Mouse (Mus musculus): ENCODE results near the gene Hes1. TPM values are rescaled to one million over a fixed set of nuclear protein-coding genes. Genes with fewer than 3 reads are reported as not detected.

Hes1 gene
- polyA plus RNA-seq, 1 experiment from 2014 or later, result 29.1 TPM

DNA sequence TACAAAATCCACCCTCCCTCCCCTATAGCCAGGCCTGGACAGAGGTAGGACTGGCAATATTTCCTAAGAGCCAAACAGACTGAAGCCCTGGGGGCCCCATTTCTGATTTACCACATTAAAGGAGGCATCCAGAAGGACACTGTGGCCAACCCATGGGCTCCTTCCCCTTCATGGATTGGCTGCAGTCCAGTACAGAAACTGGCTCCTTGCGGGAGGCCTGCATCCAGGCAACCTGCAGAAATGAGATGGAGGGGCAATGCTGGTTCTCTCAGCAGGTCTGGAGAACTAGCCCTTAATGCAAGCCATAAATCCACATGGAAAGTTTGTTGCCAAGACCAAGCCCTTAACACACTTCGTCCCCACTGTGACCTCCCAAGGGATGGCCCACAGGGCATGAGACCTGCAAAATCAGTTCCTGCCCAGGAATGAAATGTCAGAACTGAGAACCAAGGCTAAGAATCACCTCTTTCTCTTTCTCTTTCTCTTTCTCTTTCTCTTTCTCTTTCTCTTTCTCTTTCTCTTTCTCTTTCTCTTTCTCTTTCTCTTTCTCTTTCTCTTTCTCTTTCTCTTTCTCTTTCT is 31.8 kb upstream of the Hes1 start:
- Histone ChIP-seq H3K9me3 (replicated peaks; ENCODE audit: control insufficient read depth, low read length) (no peaks in the 10 kb centered on the region), H3K27me3 (ENCODE audit: control insufficient read depth, insufficient read depth, low read length) (no peaks in the 10 kb centered on the region), H3K4me3 (ENCODE audit: low read depth, low read length) (no peak overlapping the region), H3K27ac (ENCODE audit: low read depth, low read length) (no peak overlapping the region), H3K4me1 (ENCODE audit: control insufficient read depth, insufficient read depth, low read length) (peaks cover 5% of the 10 kb centered on the region; the same call in 1 of the 2 replicates), H3K9ac (ENCODE audit: low read depth, low read length) (no peak overlapping the region), H3K4me2 (no peak overlapping the region), H3K36me3 (ENCODE audit: control insufficient read depth, insufficient read depth, low read length) (no peaks in the 10 kb centered on the region)
- WGBS (ENCODE audit: insufficient replicate concordance), result 87% methylated on average over 2 of the region's 2 CpGs
- no peak for ATAC-seq (replicated peaks; ENCODE audit: insufficient number of reproducible peaks, low FRiP score, low TSS enrichment)

DNA sequence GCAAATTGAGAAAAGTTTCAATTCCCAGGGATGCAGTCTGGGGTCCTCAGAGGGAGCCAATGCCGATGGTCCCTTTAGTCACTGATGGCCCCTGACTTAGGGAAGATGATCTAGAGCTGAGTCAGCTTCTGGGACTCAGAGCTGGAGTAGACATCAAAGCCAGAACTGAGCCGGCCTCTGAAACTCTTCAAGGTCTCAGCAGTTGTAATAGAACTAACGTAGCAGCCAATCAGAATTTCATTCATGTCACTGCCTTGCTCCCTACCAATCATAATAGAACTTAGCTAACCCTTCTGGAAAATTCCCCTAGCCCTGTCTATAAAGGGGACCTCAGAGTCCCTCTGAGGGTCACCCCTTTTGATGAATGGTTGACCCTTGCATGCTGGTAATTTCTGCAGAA is 30.8 kb upstream of the Hes1 start:
- peaks cover 5% of the 10 kb centered on the region; the same call in 1 of the 2 replicates for H3K4me1 ChIP-seq (ENCODE audit: control insufficient read depth, insufficient read depth, low read length)
- H3K9me3 ChIP-seq (replicated peaks; ENCODE audit: control insufficient read depth, low read length), result no peaks in the 10 kb centered on the region
- H3K4me2 ChIP-seq, result no peak overlapping the region
- no peak overlapping the region for H3K27ac ChIP-seq (ENCODE audit: low read depth, low read length)
- H3K36me3 ChIP-seq (ENCODE audit: control insufficient read depth, insufficient read depth, low read length), result no peaks in the 10 kb centered on the region
- no peak overlapping the region for H3K9ac ChIP-seq (ENCODE audit: low read depth, low read length)
- H3K27me3 ChIP-seq (ENCODE audit: control insufficient read depth, insufficient read depth, low read length), result no peaks in the 10 kb centered on the region
- ATAC-seq (replicated peaks; ENCODE audit: insufficient number of reproducible peaks, low FRiP score, low TSS enrichment), result no peak
- 75% methylated on average over 3 of the region's 3 CpGs for WGBS (ENCODE audit: insufficient replicate concordance)
- H3K4me3 ChIP-seq (ENCODE audit: low read depth, low read length), result no peak overlapping the region

DNA sequence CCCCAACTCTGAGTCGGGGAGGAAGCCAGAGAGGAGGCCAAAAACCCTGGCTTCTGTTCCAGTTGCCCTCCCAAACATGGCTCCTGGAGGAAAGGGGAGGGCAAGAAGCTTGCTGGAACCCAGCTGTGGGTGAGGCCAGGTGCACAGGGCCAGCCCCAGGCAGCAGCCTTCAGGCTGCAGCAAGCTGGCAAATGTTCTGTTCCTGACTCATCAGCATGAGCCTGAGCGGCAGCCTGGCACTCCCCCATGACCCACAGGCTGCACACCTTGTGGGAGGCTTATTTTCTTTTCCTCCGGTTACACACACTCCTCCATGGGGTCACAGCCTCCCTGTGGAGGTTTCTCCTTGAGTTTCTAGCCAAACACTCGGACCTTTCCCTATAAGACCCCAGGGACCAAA is 30.2 kb upstream of the Hes1 start:
- Histone ChIP-seq H3K27me3 (ENCODE audit: control insufficient read depth, insufficient read depth, low read length) (no peaks in the 10 kb centered on the region), H3K9ac (ENCODE audit: low read depth, low read length) (no peak overlapping the region), H3K4me2 (no peak overlapping the region), H3K27ac (ENCODE audit: low read depth, low read length) (no peak overlapping the region), H3K4me1 (ENCODE audit: control insufficient read depth, insufficient read depth, low read length) (peaks cover 5% of the 10 kb centered on the region; the same call in 1 of the 2 replicates), H3K36me3 (ENCODE audit: control insufficient read depth, insufficient read depth, low read length) (no peaks in the 10 kb centered on the region), H3K9me3 (replicated peaks; ENCODE audit: control insufficient read depth, low read length) (no peaks in the 10 kb centered on the region), H3K4me3 (ENCODE audit: low read depth, low read length) (no peak overlapping the region)
- WGBS (ENCODE audit: insufficient replicate concordance), result 35% methylated on average over 4 of the region's 4 CpGs
- ATAC-seq (replicated peaks; ENCODE audit: insufficient number of reproducible peaks, low FRiP score, low TSS enrichment), result no peak

DNA sequence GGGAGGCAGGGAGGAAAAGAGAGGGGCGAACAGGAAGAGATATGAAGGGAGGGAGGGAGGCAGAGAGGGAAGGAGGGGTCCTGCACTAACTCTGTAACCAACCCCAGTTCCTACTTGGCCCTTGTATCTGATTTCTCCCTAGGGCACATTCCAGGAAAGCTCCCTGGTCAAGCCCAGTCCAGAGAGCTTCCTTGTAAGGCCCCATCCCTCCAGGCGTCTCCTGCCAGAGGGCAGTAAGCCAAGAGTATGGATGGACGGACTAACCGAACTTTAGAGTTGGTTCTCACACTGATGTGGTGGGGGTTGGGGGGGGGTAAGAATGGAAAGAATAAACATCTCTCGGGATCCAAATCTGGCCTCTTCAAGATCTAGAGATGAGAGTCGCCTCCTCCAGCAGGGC is 29.7 kb upstream of the Hes1 start:
- Histone ChIP-seq H3K9me3 (replicated peaks; ENCODE audit: control insufficient read depth, low read length) (no peaks in the 10 kb centered on the region), H3K27me3 (ENCODE audit: control insufficient read depth, insufficient read depth, low read length) (no peaks in the 10 kb centered on the region), H3K27ac (ENCODE audit: low read depth, low read length) (no peak overlapping the region), H3K4me3 (ENCODE audit: low read depth, low read length) (no peak overlapping the region), H3K4me1 (ENCODE audit: control insufficient read depth, insufficient read depth, low read length) (peaks cover 9% of the 10 kb centered on the region; the same call in 1 of the 2 replicates), H3K36me3 (ENCODE audit: control insufficient read depth, insufficient read depth, low read length) (no peaks in the 10 kb centered on the region), H3K4me2 (no peak overlapping the region), H3K9ac (ENCODE audit: low read depth, low read length) (no peak overlapping the region)
- WGBS (ENCODE audit: insufficient replicate concordance), result 37% methylated on average over 6 of the region's 6 CpGs
- ATAC-seq (replicated peaks; ENCODE audit: insufficient number of reproducible peaks, low FRiP score, low TSS enrichment), result no peak

DNA sequence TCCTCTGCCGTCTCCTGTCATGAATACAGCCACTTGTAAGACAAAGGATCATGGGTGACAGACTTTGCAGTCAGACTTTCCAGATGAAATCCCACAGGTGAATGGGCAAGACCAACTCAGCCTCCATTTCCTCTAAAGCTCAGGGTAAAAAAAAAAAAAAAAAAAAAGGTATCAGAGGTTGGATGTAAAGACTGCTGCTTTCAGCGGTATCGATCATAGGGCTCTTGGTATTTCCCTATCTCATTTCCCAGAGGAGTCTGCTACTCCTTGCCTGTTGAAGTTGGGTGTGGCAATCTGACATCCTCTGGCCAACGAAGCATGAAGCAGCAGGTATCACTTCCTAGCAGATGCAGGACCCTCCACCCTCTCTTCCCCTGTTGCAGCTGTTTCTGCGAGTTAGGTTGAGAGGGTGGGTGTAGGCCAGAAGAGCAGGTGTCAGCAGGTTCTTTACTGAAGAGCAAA is 29.2 kb upstream of the Hes1 start:
- H3K4me3 ChIP-seq (ENCODE audit: low read depth, low read length), result no peak overlapping the region

DNA sequence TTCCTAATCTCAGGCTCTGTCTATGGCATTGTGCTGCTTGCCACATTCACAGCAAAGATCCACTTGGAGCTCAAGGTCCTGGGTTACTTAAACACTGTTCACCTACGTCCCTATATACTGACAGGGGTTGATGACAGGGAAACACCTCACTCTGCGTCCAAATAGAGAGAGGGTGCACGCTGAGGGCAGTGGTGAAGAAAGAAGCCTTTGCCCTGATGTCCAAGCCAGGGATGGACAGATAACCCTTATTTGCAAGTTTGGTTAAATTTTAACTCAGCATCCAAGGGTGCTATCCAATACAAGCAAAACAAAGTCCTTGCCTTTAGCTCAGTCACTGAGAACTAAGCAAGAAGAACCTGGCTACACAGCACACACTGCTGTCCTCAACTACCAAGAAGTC is 28.1 kb upstream of the Hes1 start:
- H3K27me3 ChIP-seq (ENCODE audit: control insufficient read depth, insufficient read depth, low read length), result no peaks in the 10 kb centered on the region
- H3K4me3 ChIP-seq (ENCODE audit: low read depth, low read length), result no peak overlapping the region
- no peaks in the 10 kb centered on the region for H3K36me3 ChIP-seq (ENCODE audit: control insufficient read depth, insufficient read depth, low read length)
- H3K9me3 ChIP-seq (replicated peaks; ENCODE audit: control insufficient read depth, low read length), result no peaks in the 10 kb centered on the region
- H3K4me1 ChIP-seq (ENCODE audit: control insufficient read depth, insufficient read depth, low read length), result peaks cover 9% of the 10 kb centered on the region; the same call in 1 of the 2 replicates
- H3K9ac ChIP-seq (ENCODE audit: low read depth, low read length), result no peak overlapping the region
- H3K4me2 ChIP-seq, result no peak overlapping the region
- WGBS (ENCODE audit: insufficient replicate concordance), result 79% methylated on average over 3 of the region's 3 CpGs
- H3K27ac ChIP-seq (ENCODE audit: low read depth, low read length), result no peak overlapping the region
- ATAC-seq (replicated peaks; ENCODE audit: insufficient number of reproducible peaks, low FRiP score, low TSS enrichment), result no peak

More for the DNA sequence above, 29.2 kb upstream of the Hes1 start:
- 61% methylated on average over 5 of the region's 5 CpGs for WGBS (ENCODE audit: insufficient replicate concordance)
- ATAC-seq (replicated peaks; ENCODE audit: insufficient number of reproducible peaks, low FRiP score, low TSS enrichment), result no peak
- Histone ChIP-seq H3K36me3 (ENCODE audit: control insufficient read depth, insufficient read depth, low read length) (no peaks in the 10 kb centered on the region), H3K27ac (ENCODE audit: low read depth, low read length) (no peak overlapping the region), H3K4me2 (no peak overlapping the region), H3K9me3 (replicated peaks; ENCODE audit: control insufficient read depth, low read length) (no peaks in the 10 kb centered on the region), H3K9ac (ENCODE audit: low read depth, low read length) (no peak overlapping the region), H3K4me1 (ENCODE audit: control insufficient read depth, insufficient read depth, low read length) (peaks cover 9% of the 10 kb centered on the region; the same call in 1 of the 2 replicates), H3K27me3 (ENCODE audit: control insufficient read depth, insufficient read depth, low read length) (no peaks in the 10 kb centered on the region)

DNA sequence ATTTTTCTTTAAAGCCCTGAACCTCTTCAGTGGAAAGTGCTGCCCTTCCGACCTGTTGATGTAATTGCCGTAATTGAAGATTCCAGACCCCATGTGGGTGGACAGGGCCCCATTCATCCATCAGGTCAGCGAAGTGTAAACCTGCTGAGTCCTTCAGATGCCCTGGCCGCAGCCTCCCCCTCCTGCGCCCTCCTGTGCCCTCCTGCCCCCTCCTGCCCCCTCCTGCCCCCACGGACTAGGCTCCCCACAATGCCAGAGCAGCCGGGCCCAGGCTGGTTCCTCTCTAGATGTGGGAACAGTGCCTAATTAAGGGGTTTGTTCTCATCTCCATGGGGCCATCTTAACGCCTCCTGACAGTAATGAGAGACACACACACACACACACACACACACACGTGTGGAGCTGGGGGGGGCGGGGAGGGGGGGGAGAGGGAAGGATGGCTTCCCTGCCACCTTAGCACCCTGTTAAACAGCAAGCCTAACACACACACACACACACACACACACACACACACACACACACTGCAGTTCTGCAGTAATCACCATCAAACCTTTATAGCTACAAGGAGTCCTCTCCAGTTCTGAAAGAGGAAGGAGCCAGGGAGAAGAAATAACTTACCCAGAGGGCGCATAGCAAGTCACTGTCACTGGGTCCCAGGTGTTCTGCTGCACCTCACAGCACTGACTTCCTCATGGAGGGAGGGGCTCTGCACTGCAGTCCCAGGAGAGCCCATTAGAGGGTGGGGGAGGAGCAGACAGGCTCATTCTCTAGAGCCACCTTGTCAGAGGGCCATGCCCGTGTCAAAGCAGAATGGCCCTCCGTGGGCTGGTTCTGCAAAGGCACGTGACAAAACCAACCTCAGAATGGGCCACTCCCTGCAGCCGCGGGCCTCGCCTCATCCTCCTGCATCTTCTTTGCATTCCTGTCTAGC is 25.3 kb upstream of the Hes1 start:
- WGBS (ENCODE audit: insufficient replicate concordance), result 28% methylated on average over 15 of the region's 17 CpGs
- Histone ChIP-seq H3K27ac (ENCODE audit: low read depth, low read length) (no peak overlapping the region), H3K4me3 (ENCODE audit: low read depth, low read length) (no peak overlapping the region), H3K27me3 (ENCODE audit: control insufficient read depth, insufficient read depth, low read length) (0 out of 2 replicates have a peak, but pooled peaks cover 3% of the 10 kb centered on the region), H3K9me3 (replicated peaks; ENCODE audit: control insufficient read depth, low read length) (no peaks in the 10 kb centered on the region), H3K4me1 (ENCODE audit: control insufficient read depth, insufficient read depth, low read length) (peaks cover 9% of the 10 kb centered on the region; the same call in 1 of the 2 replicates), H3K36me3 (ENCODE audit: control insufficient read depth, insufficient read depth, low read length) (no peaks in the 10 kb centered on the region), H3K9ac (ENCODE audit: low read depth, low read length) (no peak overlapping the region), H3K4me2 (no peak overlapping the region)
- ATAC-seq (replicated peaks; ENCODE audit: insufficient number of reproducible peaks, low FRiP score, low TSS enrichment), result 0 out of 2 replicates have a peak, but pooled peaks have one; percentile 18

DNA sequence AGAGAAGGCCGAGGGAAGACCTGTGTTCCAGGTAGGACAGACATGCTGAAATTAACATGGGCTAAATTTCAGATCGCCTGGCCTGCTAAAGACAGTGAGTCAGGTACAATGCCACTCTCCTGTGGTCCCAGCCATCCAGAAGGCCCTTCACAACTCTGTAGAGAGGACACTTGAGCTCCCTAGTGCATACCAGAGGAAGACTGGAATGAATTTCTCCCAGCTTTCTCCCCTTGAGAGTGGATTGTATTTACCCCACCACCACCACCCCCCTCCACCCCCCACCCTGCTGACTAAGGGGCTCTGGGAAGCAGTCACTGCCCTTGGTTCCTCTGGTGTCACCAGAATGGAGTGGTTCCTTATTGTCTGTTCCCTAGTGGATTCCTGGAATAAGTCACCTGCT is 24.3 kb upstream of the Hes1 start:
- H3K27ac ChIP-seq (ENCODE audit: low read depth, low read length), result no peak overlapping the region
- 65% methylated on average over 2 of the region's 2 CpGs for WGBS (ENCODE audit: insufficient replicate concordance)
- no peak overlapping the region for H3K4me3 ChIP-seq (ENCODE audit: low read depth, low read length)
- 0 out of 2 replicates have a peak, but pooled peaks cover 4% of the 10 kb centered on the region for H3K4me1 ChIP-seq (ENCODE audit: control insufficient read depth, insufficient read depth, low read length)
- H3K4me2 ChIP-seq, result no peak overlapping the region
- H3K9me3 ChIP-seq (replicated peaks; ENCODE audit: control insufficient read depth, low read length), result no peaks in the 10 kb centered on the region
- H3K9ac ChIP-seq (ENCODE audit: low read depth, low read length), result no peak overlapping the region
- H3K27me3 ChIP-seq (ENCODE audit: control insufficient read depth, insufficient read depth, low read length), result 0 out of 2 replicates have a peak, but pooled peaks cover 3% of the 10 kb centered on the region
- ATAC-seq (replicated peaks; ENCODE audit: insufficient number of reproducible peaks, low FRiP score, low TSS enrichment), result no peak
- H3K36me3 ChIP-seq (ENCODE audit: control insufficient read depth, insufficient read depth, low read length), result no peaks in the 10 kb centered on the region
